Mouse (Mus musculus) forebrain, postnatal 0 days (tissue): ENCODE measurements around the gene Isoc2a. TPM values are rescaled to one million over a fixed set of nuclear protein-coding genes. Genes with fewer than 3 reads are reported as not detected.

Experiments used
- ATAC-seq: fragments of 200-750 bp; cut with Nextera tagmentation; 2 replicates; pipeline ENCODE4 v1.8.0; 2017; ENCODE audit warnings: mild to moderate bottlenecking, moderate library complexity
- DNase-seq: peaks from one replicate; pipeline ENCODE4 v3.0.0-alpha.2; 2015
- H3K27ac ChIP-seq: fragments of 300-500 bp; sonication (generic); 2 replicates; pipeline ENCODE4 v1.5.1; 2014; ENCODE audit warnings: low read depth, mild to moderate bottlenecking, antibody characterized with exemption, low read length, moderate library complexity, mixed read lengths
- H3K27me3 ChIP-seq: fragments of 300-500 bp; sonication (generic); 2 replicates; pipeline ENCODE4 v1.6.1; 2014; ENCODE audit warnings: mild to moderate bottlenecking, low read length, mixed read lengths; ENCODE audit not compliant: insufficient read depth
- H3K36me3 ChIP-seq: fragments of 300-500 bp; sonication (generic); 2 replicates; pipeline ENCODE4 v1.6.1; 2014; ENCODE audit warnings: mild to moderate bottlenecking, moderate library complexity; ENCODE audit not compliant: insufficient read depth
- H3K4me1 ChIP-seq: fragments of 300-500 bp; sonication (generic); 2 replicates; pipeline ENCODE4 v1.6.1; 2014; ENCODE audit warnings: antibody characterized with exemption; ENCODE audit not compliant: insufficient read depth
- H3K4me2 ChIP-seq: fragments of 300-500 bp; sonication (generic); 2 replicates; pipeline ENCODE4 v1.6.1; 2014; ENCODE audit warnings: low read depth, mild to moderate bottlenecking, moderate library complexity
- H3K4me3 ChIP-seq: fragments of 300-500 bp; sonication (generic); 2 replicates; pipeline ENCODE4 v1.5.1; 2014; ENCODE audit warnings: low read depth, low read length, mixed read lengths
- H3K9ac ChIP-seq: fragments of 300-500 bp; sonication (generic); 2 replicates; pipeline ENCODE4 v1.6.1; 2014; ENCODE audit warnings: mild to moderate bottlenecking
- H3K9me3 ChIP-seq: fragments of 300-500 bp; sonication (generic); 2 replicates; pipeline ENCODE4 v1.6.1; 2016; ENCODE audit warnings: low read length
- CTCF ChIP-seq: sonication (generic); IDR thresholded peaks from 2 replicates; pipeline ENCODE4 v1.5.1; 2016; ENCODE audit warnings: antibody characterized with exemption, control low read depth, low read depth
- WGBS: fragments of 180-500 bp; shearing (Covaris S2); extraction: QIAGEN DNeasy Blood & Tissue Kit; methylation state at CpG from one replicate; pipeline ENCODE4 v1.1.7; 2014; 5-methylcytosine and 5-hydroxymethylcytosine counted together
- polyA plus RNA-seq: library from polyadenylated mRNA; unstranded; fragments of >200 nt; fragmentation: Nextera tagmentation; extraction: Ambion mirVana; gene quantifications from 2 replicates; pipeline ENCODE4 v1.2.1, GENCODE M21; 2015
- total RNA-seq: library from RNA; depleted of rRNA; stranded (reverse); fragments of >200 nt; gene quantifications from 2 replicates; pipeline ENCODE4 v1.2.3, GENCODE M21; 2014

Gene Isoc2a
- total and polyA plus RNA-seq, 2 experiments from 2014 or later, result 0.39 to 4.9 TPM

GRCm38 (mm10) chr7:4920976-4921823 is 44.2 kb downstream of the Isoc2a start:
- Histone ChIP-seq H3K4me2 (no peak overlapping the region), H3K4me1 (peaks cover 36% of the 10 kb centered on the region; the same call in 1 of the 2 replicates), H3K9ac (no peak overlapping the region), H3K27ac (peak overlapping the region; percentile 96), H3K4me3 (no peak overlapping the region), H3K27me3 (no peaks in the 10 kb centered on the region), H3K36me3 (peaks cover 29% of the 10 kb centered on the region), H3K9me3 (no peaks in the 10 kb centered on the region)
- DNase-seq (no peak), ATAC-seq (no peak)
- WGBS, result 58% methylated on average over 23 of the region's 23 CpGs
- TF ChIP-seq CTCF, result no peak

GRCm38 (mm10) chr7:4921824-4922482 is 45.0 kb downstream of the Isoc2a start, which contains the start of gene Nat14:
Gene Nat14 (plus strand): TSS chr7:4922028.
- H3K9me3 ChIP-seq, result no peaks in the 10 kb centered on the region
- peaks cover 28% of the 10 kb centered on the region; the same call in 1 of the 2 replicates for H3K4me1 ChIP-seq
- TF ChIP-seq CTCF, result no peak
- H3K27me3 ChIP-seq, result no peaks in the 10 kb centered on the region
- WGBS, result 22% methylated on average over 8 of the region's 8 CpGs
- peak within 1 kb of the TSS; percentile 97 for H3K4me2 ChIP-seq
- H3K4me3 ChIP-seq, result peak within 1 kb of the TSS; percentile 53
- peak; percentile 2; the same call in 1 of the 2 replicates for ATAC-seq
- no peak for DNase-seq
- H3K27ac ChIP-seq, result peak within 1 kb of the TSS; percentile 96
- peak within 1 kb of the TSS; percentile 68 for H3K9ac ChIP-seq
- H3K36me3 ChIP-seq, result peaks cover 29% of the 10 kb centered on the region

- Histone ChIP-seq H3K27ac (peak overlapping the region; percentile 96), H3K4me1 (peaks cover 28% of the 10 kb centered on the region; the same call in 1 of the 2 replicates), H3K9ac (peak overlapping the region; percentile 68), H3K4me3 (peak overlapping the region; percentile 53), H3K36me3 (peaks cover 28% of the 10 kb centered on the region), H3K27me3 (no peaks in the 10 kb centered on the region), H3K9me3 (no peaks in the 10 kb centered on the region), H3K4me2 (peak overlapping the region; percentile 97)
- no peak for TF ChIP-seq CTCF
- ATAC-seq (peak; percentile 88), DNase-seq (peak; percentile 95)
- WGBS, result 1% methylated on average over 14 of the region's 14 CpGs
Observed at GRCm38 (mm10) chr7:4922508-4922907, 45.6 kb downstream of the Isoc2a start.

- peak; percentile 63 for TF ChIP-seq CTCF
- 2% methylated on average over 14 of the region's 14 CpGs for WGBS
- H3K36me3 ChIP-seq, result peaks cover 25% of the 10 kb centered on the region
- H3K27ac ChIP-seq, result peak overlapping the region; percentile 96
- ATAC-seq, result peak; percentile 53
- peak; percentile 92 for DNase-seq
- peak overlapping the region; percentile 97 for H3K4me2 ChIP-seq
- H3K9ac ChIP-seq, result peak overlapping the region; percentile 68
- no peaks in the 10 kb centered on the region for H3K27me3 ChIP-seq
- no peaks in the 10 kb centered on the region for H3K9me3 ChIP-seq
- peak overlapping the region; percentile 53 for H3K4me3 ChIP-seq
- peaks cover 28% of the 10 kb centered on the region; the same call in 1 of the 2 replicates for H3K4me1 ChIP-seq
Observed at GRCm38 (mm10) chr7:4922931-4923565, 46.1 kb downstream of the Isoc2a start.

GRCm38 (mm10) chr7:4923586-4924364 is 46.8 kb downstream of the Isoc2a start:
- peaks cover 28% of the 10 kb centered on the region; the same call in 1 of the 2 replicates for H3K4me1 ChIP-seq

GRCm38 (mm10) chr7:4924483-4924882 is 47.5 kb downstream of the Isoc2a start:
- Histone ChIP-seq H3K27ac (peak overlapping the region; percentile 96), H3K4me1 (peaks cover 28% of the 10 kb centered on the region; the same call in 1 of the 2 replicates), H3K36me3 (peaks cover 18% of the 10 kb centered on the region), H3K4me3 (peak overlapping the region; percentile 53; the same call in 1 of the 2 replicates), H3K4me2 (peak overlapping the region; percentile 97), H3K9ac (peak overlapping the region; percentile 68), H3K27me3 (no peaks in the 10 kb centered on the region), H3K9me3 (no peaks in the 10 kb centered on the region)
- 1% methylated on average over 4 of the region's 4 CpGs for WGBS
- ATAC-seq, result no peak
- DNase-seq, result peak; percentile 41
- TF ChIP-seq CTCF, result no peak

More at GRCm38 (mm10) chr7:4923586-4924364, 46.8 kb downstream of the Isoc2a start:
- 5% methylated on average over 37 of the region's 37 CpGs for WGBS
- H3K27me3 ChIP-seq, result no peaks in the 10 kb centered on the region
- TF ChIP-seq CTCF, result peak; percentile 67
- peaks cover 25% of the 10 kb centered on the region for H3K36me3 ChIP-seq
- peak overlapping the region; percentile 53 for H3K4me3 ChIP-seq
- H3K9ac ChIP-seq, result peak overlapping the region; percentile 68
- peak overlapping the region; percentile 96 for H3K27ac ChIP-seq
- H3K4me2 ChIP-seq, result peak overlapping the region; percentile 97
- peak; percentile 8 for ATAC-seq
- H3K9me3 ChIP-seq, result no peaks in the 10 kb centered on the region
- peak; percentile 67 for DNase-seq
